Mouse (Mus musculus) stomach, postnatal 0 days (tissue): Measurements from ENCODE around the gene Saxo1. TPM values are rescaled to one million over a fixed set of nuclear protein-coding genes. Genes with fewer than 3 reads are reported as not detected.

Source experiments
- ATAC-seq: fragments of 200-750 bp; cut with Nextera tagmentation; 2 replicates; pipeline ENCODE4 v1.8.0; 2017; ENCODE audit not compliant: low FRiP score, low TSS enrichment
- DNase-seq: peaks from one replicate; pipeline ENCODE4 v3.0.0-alpha.2; 2016; ENCODE audit warnings: low spot score
- H3K27ac ChIP-seq: fragments of 300-500 bp; sonication (generic); replicated peaks from 2 replicates; pipeline ENCODE4 v1.5.1; 2014; ENCODE audit warnings: mild to moderate bottlenecking, control low read depth
- H3K27me3 ChIP-seq: fragments of 300-500 bp; sonication (generic); 2 replicates; pipeline ENCODE4 v1.6.1; 2014; ENCODE audit warnings: low read length; ENCODE audit not compliant: control insufficient read depth, insufficient read depth
- H3K36me3 ChIP-seq: fragments of 300-500 bp; sonication (generic); 2 replicates; pipeline ENCODE4 v1.6.1; 2014; ENCODE audit warnings: low read length, mixed read lengths; ENCODE audit not compliant: control insufficient read depth, insufficient read depth
- H3K4me1 ChIP-seq: fragments of 300-500 bp; sonication (generic); replicated peaks from 2 replicates; pipeline ENCODE4 v1.6.1; 2014; ENCODE audit warnings: antibody characterized with exemption; ENCODE audit not compliant: control insufficient read depth, insufficient read depth
- H3K4me2 ChIP-seq: fragments of 300-500 bp; sonication (generic); replicated peaks from 2 replicates; pipeline ENCODE4 v1.6.1; 2014; ENCODE audit warnings: low read depth, mild to moderate bottlenecking, control low read depth, moderate library complexity
- H3K4me3 ChIP-seq: fragments of 300-500 bp; sonication (generic); 2 replicates; pipeline ENCODE4 v1.5.1; 2014; ENCODE audit warnings: low read depth, low read length, control low read depth
- H3K9ac ChIP-seq: fragments of 300-500 bp; sonication (generic); 2 replicates; pipeline ENCODE4 v1.6.1; 2014; ENCODE audit warnings: mild to moderate bottlenecking, low read length, control low read depth, mixed read lengths
- H3K9me3 ChIP-seq: fragments of 300-500 bp; sonication (generic); 2 replicates; pipeline ENCODE4 v1.6.1; 2016; ENCODE audit warnings: low read length; ENCODE audit not compliant: control insufficient read depth
- CTCF ChIP-seq: IDR thresholded peaks from 2 replicates; pipeline ENCODE4 v1.5.1; 2016; ENCODE audit warnings: antibody characterized with exemption, low read depth, mild to moderate bottlenecking, moderate library complexity
- EP300 ChIP-seq: optimal IDR thresholded peaks from 2 replicates; pipeline ENCODE3; 2016; ENCODE audit warnings: antibody characterized with exemption
- WGBS: fragments of 180-500 bp; shearing (Covaris S2); extraction: QIAGEN DNeasy Blood & Tissue Kit; methylation state at CpG from one replicate; pipeline ENCODE4 v1.1.7; 2014; 5-methylcytosine and 5-hydroxymethylcytosine counted together
- polyA plus RNA-seq: library from polyadenylated mRNA; unstranded; fragments of >200 nt; fragmentation: Nextera tagmentation; extraction: Ambion mirVana; gene quantifications from 2 replicates; pipeline ENCODE4 v1.2.1, GENCODE M21; 2015

The Saxo1 gene
- polyA plus RNA-seq, 1 experiment from 2014 or later = not detected

DNA sequence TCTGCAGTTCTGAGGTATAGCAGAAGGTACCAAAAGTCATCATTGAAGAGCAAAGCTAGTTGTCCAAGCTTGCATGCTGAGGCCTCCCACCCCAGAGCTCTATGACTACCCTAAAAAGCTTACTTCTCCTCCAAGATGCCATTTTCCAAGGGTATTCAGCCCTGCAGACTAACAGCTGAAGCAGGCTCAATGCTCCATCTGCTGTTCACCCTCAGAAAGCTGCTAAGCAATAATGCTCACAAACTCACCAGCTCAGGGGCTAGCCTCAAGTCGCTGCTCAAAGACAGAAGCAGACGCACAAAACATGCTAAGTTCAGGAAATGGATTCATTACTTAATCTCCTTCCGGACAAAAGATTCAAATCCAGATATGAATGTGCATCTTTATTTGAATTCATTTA is 77.2 kb downstream of the Saxo1 start:
- no peak for TF ChIP-seq EP300
- TF ChIP-seq CTCF = peak; percentile 63
- H3K9ac ChIP-seq = no peak overlapping the region
- no peak overlapping the region for H3K4me2 ChIP-seq
- H3K27ac ChIP-seq = no peak overlapping the region
- H3K4me3 ChIP-seq = no peak overlapping the region
- H3K9me3 ChIP-seq = no peaks in the 10 kb centered on the region
- 85% methylated on average over 3 of the region's 3 CpGs for WGBS
- no peaks in the 10 kb centered on the region for H3K4me1 ChIP-seq
- ATAC-seq (no peak), DNase-seq (no peak)
- no peaks in the 10 kb centered on the region for H3K27me3 ChIP-seq
- no peaks in the 10 kb centered on the region for H3K36me3 ChIP-seq

DNA sequence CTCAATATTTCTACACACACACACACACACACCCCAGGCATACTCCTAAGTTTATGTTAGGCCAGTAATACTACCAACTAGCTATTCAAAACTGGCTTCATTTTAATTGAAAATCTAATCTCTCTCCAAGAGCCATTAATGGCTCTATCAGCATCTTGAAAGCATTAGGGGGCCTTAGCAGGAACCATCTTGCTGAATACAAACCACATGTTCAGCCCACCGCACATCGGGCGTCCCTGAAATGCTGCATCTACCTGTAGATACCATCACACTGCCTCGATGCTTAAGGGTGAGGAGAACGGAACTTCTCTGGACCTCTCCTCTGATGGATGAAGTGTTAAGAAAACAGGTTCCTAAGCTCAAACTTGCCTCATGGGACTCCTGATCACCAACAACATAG is 93.3 kb downstream of the Saxo1 start:
- 95% methylated on average over 5 of the region's 5 CpGs for WGBS
- DNase-seq = no peak
- H3K9me3 ChIP-seq = no peaks in the 10 kb centered on the region

GRCm38 (mm10) chr4:86450468-86450867 is 107.7 kb downstream of the Saxo1 start:
- H3K4me2 ChIP-seq = no peak overlapping the region
- no peak overlapping the region for H3K4me3 ChIP-seq
- H3K9me3 ChIP-seq = no peaks in the 10 kb centered on the region
- H3K4me1 ChIP-seq = no peaks in the 10 kb centered on the region
- no peak for ATAC-seq
- H3K36me3 ChIP-seq = no peaks in the 10 kb centered on the region
- TF ChIP-seq EP300 (no peak), CTCF (no peak)
- H3K27me3 ChIP-seq = no peaks in the 10 kb centered on the region
- 85% methylated on average over 3 of the region's 3 CpGs for WGBS
- no peak overlapping the region for H3K27ac ChIP-seq
- no peak overlapping the region for H3K9ac ChIP-seq
- DNase-seq = no peak

More for the DNA sequence above, 93.3 kb downstream of the Saxo1 start:
- ATAC-seq = no peak
- H3K4me2 ChIP-seq = no peak overlapping the region
- TF ChIP-seq EP300 (no peak), CTCF (no peak)
- H3K27ac ChIP-seq = no peak overlapping the region
- H3K4me3 ChIP-seq = no peak overlapping the region
- H3K27me3 ChIP-seq = no peaks in the 10 kb centered on the region
- no peak overlapping the region for H3K9ac ChIP-seq
- no peaks in the 10 kb centered on the region for H3K36me3 ChIP-seq
- H3K4me1 ChIP-seq = no peaks in the 10 kb centered on the region

DNA sequence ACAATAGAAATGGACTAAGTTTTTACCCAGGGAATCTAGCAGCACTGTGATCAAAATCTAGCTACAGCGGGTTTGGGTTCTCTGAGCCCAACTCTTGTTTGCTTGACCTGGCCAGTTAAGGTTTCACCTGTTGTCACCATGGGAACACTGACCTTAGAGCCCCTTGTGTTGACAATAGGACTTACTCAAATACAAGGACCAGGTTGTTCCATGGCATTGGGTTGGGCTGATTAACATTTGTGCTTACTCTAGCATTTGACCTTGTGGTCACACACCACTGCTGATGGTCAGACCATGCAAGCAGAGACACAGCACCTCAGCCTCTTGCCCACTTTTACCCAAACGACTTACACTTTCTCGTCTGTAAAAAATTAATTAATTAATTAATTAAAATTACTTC is 121.8 kb downstream of the Saxo1 start:
- Histone ChIP-seq H3K4me1 (no peaks in the 10 kb centered on the region), H3K9ac (no peak overlapping the region), H3K36me3 (no peaks in the 10 kb centered on the region), H3K9me3 (no peaks in the 10 kb centered on the region), H3K27ac (no peak overlapping the region), H3K4me2 (no peak overlapping the region), H3K4me3 (no peak overlapping the region), H3K27me3 (no peaks in the 10 kb centered on the region)
- TF ChIP-seq EP300 = no peak
- no peak for TF ChIP-seq CTCF
- no peak for ATAC-seq
- WGBS = 65% methylated on average over 3 of the region's 3 CpGs
- no peak for DNase-seq

DNA sequence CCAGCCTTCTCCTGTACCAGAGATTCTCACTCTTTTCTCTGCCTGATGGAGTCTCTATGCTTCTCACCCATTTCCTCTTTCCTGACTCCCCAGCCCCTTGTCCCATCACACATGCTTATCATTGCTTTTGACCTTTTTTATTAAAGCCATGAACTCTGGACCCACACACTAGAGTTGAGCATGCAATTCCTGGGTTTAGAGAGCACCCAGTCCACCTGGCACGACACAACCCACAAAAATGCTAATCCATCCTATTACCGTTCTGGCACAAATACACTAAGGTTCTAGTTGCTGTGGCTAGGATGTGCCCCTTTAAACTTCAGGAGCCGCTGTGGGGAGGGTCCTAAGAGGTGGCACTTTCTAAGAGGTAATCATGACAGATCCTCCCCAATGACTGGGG is 122.5 kb downstream of the Saxo1 start:
- no peaks in the 10 kb centered on the region for H3K36me3 ChIP-seq
- H3K27me3 ChIP-seq = no peaks in the 10 kb centered on the region
- ATAC-seq = no peak
- TF ChIP-seq CTCF (no peak), EP300 (no peak)
- H3K4me1 ChIP-seq = no peaks in the 10 kb centered on the region
- no peak overlapping the region for H3K9ac ChIP-seq
- no peak overlapping the region for H3K4me2 ChIP-seq
- no peaks in the 10 kb centered on the region for H3K9me3 ChIP-seq
- H3K27ac ChIP-seq = no peak overlapping the region
- DNase-seq = no peak
- H3K4me3 ChIP-seq = no peak overlapping the region
- 83% methylated on average over 3 of the region's 3 CpGs for WGBS

DNA sequence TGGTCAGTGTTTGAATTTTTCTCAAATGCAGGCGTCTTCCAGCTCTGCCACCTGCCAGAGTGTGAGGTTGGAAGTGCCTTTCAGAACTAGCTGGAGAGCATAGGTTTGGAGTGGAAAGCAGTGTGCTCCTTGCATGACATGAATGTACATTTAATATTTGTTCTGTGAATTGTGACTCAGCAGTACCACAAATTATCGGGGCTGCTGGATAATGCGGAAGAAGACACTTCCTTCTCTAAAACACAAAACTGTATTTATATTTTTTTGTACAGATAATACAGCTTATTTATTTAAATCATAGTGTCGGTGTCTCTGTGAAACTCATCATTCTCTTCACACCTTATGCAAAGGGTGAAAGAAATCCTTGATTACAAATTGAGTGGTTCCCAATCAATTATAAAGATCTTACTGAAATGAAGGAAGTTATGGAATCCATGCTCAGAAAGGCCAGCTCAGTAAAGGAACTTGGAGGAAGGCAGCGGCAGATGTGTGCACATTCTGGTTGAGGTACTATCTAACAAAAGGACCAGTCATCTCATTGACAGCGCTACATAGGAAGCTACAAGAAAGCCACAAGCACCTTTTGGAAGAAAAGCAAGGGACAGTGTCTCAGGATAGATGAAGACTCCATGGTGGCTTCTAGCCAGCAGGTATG is 129.9 kb downstream of the Saxo1 start:
- 82% methylated on average over 6 of the region's 6 CpGs for WGBS
- Histone ChIP-seq H3K9ac (no peak overlapping the region), H3K36me3 (no peaks in the 10 kb centered on the region), H3K9me3 (no peaks in the 10 kb centered on the region), H3K27ac (no peak overlapping the region), H3K27me3 (no peaks in the 10 kb centered on the region), H3K4me2 (no peak overlapping the region), H3K4me1 (no peaks in the 10 kb centered on the region), H3K4me3 (no peak overlapping the region)
- ATAC-seq (no peak), DNase-seq (no peak)
- TF ChIP-seq CTCF = no peak
- TF ChIP-seq EP300 = no peak
